Mouse (Mus musculus): Measurements from ENCODE around the gene Myo10. TPM values are rescaled to one million over a fixed set of nuclear protein-coding genes. Genes with fewer than 3 reads are reported as not detected.

Gene Myo10
- polyA plus RNA-seq, 1 experiment: 24.8 TPM

DNA sequence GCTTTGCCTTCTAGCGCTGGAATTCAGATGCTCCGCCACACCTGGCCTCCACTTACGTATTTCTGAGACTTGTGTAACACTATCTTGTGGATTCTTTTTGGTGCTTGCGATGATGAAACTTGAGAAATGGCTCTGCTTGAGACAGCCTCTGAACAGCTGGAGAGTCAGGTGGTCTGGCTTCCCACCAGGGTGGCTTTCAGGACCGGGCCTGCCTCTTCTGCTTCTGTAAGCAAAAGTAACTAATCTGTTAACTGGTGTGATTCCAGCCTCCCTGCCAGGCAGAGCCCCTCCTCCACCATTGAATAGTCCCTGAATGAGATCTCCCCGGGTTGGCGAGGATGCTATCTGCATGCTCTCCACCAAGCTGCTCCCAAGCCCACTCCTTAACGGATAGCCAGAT, 140.0 kb downstream of the Myo10 start:
- no peak for DNase-seq (ENCODE audit: low spot score)

DNA sequence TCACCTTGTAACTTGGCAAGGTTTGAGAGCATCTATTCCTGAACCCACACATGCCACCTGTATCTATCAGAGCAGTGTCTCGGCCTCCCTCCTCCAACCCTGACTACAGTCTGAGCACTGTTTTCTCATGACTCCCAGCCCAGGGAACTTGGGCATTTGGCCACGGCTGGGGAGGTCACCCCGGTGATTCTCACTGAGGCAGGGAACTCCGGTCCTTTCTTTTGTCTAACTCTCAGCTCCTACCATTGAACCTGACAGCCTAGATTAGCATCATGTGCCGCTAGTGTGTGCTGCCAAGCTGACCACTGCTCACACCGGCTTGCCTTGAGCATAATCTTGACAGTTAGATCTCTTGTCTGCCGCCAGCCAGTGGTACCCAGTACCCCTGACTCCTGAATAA, 140.8 kb downstream of the Myo10 start:
- DNase-seq (ENCODE audit: low spot score): no peak

DNA sequence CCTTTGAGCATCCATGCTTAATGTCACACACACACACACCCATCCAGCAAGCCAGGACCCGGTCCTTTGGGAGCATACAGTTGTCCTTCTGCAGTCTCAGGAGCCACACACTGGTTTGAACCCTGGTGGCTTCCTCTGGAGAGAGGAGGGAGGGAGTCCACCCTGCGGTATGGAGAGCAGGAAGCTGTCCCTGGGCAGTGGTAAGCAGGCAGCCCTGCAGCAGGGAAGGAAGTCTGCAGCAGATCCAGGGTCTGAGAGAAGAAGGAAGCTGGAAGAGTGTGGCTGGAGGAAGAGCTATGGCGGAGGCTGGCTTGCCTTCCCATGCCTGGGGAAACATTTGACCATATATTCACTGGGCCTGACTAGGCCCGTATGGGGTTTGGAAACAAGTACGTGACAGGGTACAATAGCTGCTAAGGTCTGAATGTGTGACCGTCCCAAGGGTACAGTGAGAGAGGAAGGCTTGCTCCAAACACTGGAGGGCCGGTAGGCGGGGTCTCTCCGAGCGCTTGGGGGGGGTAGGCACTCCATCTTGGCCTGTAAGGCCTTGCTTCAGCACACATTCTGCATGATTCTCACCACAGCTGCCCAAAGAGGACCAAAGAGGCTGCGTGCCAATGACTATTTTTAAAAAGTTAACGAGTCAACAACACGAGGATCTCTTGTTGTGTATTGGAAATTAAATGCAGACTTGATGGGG, 142.5 kb downstream of the Myo10 start:
- no peak for DNase-seq (ENCODE audit: low spot score)

DNA sequence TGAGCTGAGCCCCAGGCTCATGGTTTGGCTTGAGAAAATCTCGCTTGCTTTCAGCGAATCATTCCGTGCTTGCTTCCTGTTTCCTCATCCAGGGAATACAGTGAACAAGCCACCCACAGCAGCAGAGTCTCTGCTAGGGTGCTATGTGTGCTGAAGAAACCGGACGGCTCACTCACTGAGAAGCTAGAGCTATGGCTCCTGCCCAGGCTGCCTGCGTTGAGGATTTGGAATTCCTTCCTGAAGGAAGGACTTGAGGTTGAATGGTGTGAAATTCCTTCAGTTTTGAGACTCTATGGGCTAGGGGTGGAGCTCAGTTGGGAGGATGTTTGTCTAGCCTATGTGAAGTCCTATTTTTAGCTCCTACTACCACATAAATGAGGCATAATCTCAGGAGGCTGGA, 145.5 kb downstream of the Myo10 start:
- DNase-seq (ENCODE audit: low spot score): no peak

DNA sequence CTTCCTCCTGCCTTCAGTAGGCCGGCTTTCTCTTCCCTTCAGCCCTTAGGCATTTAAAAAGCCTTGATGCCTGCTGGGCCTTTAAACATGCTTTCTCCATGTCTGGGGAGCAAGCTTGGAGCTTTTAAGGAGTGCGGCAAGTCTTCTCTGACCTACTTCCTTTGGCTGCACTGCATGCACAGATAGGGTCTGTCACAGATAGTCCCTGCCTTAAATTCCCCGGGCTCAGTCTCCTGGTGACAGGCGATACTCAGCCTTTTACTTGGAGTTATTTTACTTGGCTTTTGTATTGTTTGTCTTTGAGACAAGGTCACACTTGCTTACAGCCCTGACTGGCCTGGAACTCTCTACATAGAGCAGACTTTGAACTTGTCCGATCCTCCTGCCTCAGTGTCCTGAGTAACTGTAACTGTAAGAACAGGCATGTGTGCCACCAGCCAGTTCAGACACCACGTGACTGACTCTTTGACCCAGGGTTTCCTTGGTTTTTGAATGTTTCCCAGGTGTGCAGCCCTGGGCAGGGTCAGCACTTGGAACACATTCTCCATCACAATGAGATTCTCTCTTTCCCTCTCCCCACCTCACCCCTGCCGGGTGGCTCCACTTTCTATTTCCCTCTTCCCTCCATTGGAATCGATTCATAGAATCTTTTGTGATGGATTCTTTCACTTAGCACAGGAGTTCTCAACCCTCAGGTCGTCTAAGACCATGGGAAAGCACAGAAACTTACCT, 147.4 kb downstream of the Myo10 start:
- DNase-seq (ENCODE audit: low spot score): no peak

DNA sequence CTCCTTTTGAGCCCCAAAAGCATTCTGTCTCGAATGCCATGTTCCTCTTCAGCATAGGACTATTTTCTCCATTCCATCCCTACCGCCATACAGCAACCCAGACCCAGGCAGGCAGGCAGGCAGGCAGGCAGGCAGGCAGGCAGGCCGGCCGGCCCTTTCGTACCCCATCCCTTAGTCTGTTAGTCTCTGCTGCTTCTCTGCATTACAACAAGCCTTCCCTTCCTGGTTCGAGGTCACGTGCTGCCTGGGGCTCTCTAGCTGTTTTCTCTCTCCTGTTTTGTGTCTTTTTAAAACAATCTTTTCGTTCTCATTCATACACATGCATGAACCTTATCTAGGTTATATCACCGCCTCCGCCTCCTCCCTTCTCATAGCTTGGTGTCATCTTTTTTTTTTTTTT, 149.5 kb downstream of the Myo10 start:
- DNase-seq (ENCODE audit: low spot score): no peak

GRCm38 (mm10) chr15:25773711-25774513, 151.6 kb downstream of the Myo10 start:
- no peak for DNase-seq (ENCODE audit: low spot score)

DNA sequence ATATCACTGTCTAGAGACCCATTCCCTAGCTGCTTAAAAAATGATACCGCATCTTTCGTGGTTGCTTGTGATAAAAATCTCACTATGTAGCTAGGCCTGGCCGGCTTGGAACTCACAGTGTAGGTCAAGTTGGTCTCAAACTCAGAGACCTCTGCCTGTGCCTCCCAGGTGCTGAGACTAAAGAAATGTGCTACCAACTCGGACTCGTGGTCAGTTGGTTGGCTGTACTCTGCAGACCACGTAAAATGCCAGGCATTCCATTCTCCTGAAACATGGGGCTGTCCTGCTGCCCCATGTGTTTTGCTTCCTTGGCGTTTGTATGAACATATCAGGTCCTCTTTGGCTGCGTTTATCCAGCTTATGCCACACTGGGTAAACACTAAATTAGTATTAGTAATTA, 156.6 kb downstream of the Myo10 start:
- no peak for DNase-seq (ENCODE audit: low spot score)

- no peak for DNase-seq (ENCODE audit: low spot score)
These were observed 157.3 kb downstream of the Myo10 start for GRCm38 (mm10) chr15:25779522-25780191.

- DNase-seq (ENCODE audit: low spot score): no peak
These were observed 158.7 kb downstream of the Myo10 start for GRCm38 (mm10) chr15:25781053-25781452.

- DNase-seq (ENCODE audit: low spot score): no peak
These were observed 163.4 kb downstream of the Myo10 start for GRCm38 (mm10) chr15:25785456-25786390.

- DNase-seq (ENCODE audit: low spot score): no peak
These were observed 165.1 kb downstream of the Myo10 start for GRCm38 (mm10) chr15:25787406-25787805.

GRCm38 (mm10) chr15:25787965-25788364, 165.6 kb downstream of the Myo10 start:
- no peak for DNase-seq (ENCODE audit: low spot score)

- DNase-seq (ENCODE audit: low spot score): no peak
These were observed 166.2 kb downstream of the Myo10 start for GRCm38 (mm10) chr15:25788565-25788964.

DNA sequence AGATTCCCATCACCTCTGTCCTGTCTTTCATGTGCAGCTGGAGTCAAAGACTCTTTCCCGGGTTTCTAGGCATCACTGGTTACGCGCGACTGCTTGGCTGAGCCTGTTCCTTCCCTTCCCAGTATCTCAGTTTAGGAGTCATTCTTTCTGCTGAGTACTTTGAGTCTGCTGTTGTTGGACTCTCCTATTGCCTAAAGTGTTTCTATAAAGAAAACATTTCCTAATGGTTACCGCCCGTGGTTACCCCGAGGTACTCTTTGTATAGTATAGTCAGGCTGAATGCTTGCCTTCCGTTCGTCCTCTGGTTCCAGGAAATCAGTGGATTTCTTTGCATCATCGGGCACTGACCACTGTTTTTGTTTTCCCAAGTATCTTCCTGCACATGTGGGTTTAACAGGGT, 166.9 kb downstream of the Myo10 start:
- DNase-seq (ENCODE audit: low spot score): no peak

DNA sequence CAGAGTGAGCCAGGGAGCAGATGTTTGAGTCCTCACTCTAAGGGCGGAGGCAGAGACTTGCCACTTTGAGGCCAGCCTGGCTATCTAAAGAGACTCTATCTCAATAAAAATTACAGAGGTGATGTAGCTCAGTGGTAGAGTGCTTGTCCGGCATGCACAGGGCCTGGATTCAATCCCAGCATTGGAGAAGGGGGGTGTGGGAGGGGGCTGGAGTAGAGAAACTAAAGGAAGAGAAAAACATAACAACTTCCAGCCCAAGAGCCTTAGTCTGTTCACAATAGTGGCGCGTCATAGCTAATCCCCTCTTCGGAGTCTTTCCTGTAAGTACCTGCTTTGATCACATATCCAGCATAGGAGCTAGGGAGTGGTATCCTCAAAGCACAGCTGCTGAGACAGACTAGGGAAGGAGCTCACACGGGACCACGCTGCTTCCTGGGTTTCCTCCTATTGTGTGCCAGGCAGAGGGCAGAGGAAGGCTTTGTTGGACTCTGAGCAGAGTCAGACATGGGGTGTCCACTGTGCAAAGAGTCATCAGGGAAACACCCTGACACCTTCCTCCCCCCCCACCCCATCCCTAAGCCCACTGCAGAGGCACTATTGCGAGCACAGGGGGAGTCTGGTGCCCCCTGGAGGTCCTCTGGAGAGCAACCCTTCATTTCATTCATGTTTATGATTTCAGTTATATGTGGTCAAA, 169.5 kb downstream of the Myo10 start:
- DNase-seq (ENCODE audit: low spot score): no peak

DNA sequence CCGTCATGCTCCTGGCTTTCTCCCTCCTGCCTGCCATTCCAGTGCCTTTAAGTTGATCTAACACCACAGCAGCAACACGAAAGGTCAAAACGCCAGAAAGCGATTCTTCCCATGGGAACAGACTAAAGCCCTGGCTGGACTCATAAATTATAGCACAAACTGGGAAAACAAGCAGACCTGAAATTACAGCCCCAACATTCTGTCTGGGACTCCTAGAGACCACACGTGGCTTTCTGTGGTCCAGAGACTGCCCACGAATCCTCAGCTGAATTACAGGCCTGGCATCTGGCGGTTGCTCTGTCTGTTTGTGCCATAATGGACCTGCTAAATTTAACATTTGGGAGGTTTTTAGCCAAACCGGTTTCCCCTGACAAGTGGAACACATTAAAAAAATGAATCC, 171.8 kb downstream of the Myo10 start:
- no peak for DNase-seq (ENCODE audit: low spot score)

GRCm38 (mm10) chr15:25795496-25795895, 173.2 kb downstream of the Myo10 start:
- no peak for DNase-seq (ENCODE audit: low spot score)

- no peak for DNase-seq (ENCODE audit: low spot score)
These were observed 174.0 kb downstream of the Myo10 start for GRCm38 (mm10) chr15:25796353-25796752.

GRCm38 (mm10) chr15:25797179-25797578, 174.9 kb downstream of the Myo10 start:
- DNase-seq (ENCODE audit: low spot score): no peak
